Mouse (Mus musculus) adrenal gland, adult 18-20 months (tissue): ENCODE data around the gene Egfem1. TPM values are rescaled to one million over a fixed set of nuclear protein-coding genes. Genes with fewer than 3 reads are reported as not detected.

Experiments
- DNase-seq, 2 experiments: peaks; one replicate each; pipeline ENCODE4 v3.0.0; 2021 to 2022; ENCODE audit warnings: low spot score in 2 of 2
- total RNA-seq, 2 experiments: library from RNA; stranded (reverse); gene quantifications; 1 replicate in 1 of 2; 2 replicates in 1 of 2; pipeline ENCODE4 v1.2.3; 2021

Egfem1 gene
- total RNA-seq, 2 experiments from 2014 or later, result not detected

DNA sequence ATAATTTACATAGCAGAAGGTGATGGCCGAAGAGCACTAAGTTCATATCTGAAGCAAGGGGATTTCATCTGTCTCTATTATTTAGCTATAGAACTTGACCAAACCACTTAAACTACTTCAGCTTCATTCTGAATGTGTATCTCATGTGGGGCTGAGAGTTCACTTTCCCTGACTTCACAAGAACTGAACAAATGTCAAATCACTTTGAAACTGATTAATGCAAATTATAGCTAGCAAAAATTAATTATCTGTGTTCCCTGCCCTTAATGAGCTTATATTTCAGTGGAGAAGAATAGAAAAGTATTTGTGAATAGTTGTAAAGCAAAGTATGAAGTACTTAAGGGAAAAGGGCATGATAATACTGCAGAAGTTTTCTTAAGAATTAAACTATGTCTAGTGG, 481.3 kb downstream of the Egfem1 start:
- no peak for DNase-seq

DNA sequence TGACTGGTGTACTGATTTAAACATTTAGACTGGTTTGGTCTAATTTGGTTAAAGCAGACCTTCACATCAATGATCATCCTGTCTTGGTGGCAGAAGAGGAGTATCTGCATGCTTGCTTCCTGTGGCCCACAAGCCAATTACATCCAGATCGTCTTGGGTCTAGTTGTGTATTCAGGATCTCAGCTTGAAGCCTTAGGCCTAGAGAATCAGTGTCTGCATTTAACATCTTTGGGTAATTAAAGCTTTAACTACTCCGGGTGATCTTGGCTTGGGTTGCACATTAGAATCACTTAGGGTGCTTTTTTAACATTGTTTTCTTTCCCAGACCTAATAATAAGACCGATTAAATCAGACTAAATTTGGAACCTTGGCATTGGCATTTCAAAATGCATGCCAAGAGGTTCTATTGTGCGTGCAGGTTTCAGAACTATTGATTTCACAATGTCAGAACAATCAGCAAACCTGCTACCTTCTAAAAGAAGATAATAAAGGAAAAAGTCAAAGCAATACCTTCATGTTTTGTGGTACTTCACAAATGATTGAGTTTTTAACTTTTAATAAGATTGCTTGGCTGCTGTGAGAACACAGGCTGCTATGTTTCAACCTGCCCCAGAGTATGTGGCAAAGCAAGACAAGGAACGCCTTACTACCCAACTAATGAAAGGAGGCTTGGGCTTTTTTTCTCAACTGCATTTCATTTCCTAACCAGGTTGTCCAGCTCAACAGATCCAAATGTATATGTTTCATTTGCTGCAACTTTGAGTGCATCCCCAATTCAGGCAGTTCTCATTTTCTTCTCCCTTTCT, 496.4 kb downstream of the Egfem1 start:
- no peak for DNase-seq

DNA sequence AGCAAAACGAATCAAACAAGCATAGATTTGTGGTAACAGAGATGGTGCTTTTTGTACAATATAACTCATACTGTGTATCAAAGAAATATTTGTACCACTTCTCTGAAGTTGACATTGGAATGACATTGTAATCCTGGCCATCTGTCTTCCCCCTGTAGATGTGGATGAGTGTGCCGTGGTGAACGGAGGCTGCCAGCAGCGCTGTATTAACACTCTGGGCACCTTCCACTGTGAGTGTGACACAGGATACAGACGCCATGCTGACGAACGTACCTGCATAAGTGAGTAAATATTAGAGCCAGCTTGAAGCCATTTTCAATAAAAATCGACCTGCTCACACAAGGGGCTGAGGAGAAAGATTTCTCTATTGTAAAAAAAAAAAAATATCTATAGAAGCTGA, 500.9 kb downstream of the Egfem1 start:
- DNase-seq, result no peak

DNA sequence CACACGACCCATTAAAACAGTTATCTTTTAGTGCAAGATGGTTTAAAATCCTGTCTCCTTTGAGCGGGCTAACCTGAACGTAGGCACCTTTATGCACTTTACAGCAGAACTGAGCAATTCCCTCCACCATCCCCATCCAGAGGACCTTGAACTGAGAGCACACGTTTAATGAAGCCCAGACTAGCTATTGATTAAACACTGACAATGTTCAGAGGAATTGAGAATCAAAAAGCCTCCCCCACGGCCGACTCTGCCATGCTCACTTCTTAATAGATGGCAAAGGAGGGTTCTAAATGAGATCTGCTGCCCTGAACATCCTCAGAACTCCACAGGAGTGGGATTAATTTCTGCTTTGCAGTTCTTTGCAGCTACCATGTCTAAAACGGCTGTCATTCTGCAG, 520.3 kb downstream of the Egfem1 start:
- no peak for DNase-seq

DNA sequence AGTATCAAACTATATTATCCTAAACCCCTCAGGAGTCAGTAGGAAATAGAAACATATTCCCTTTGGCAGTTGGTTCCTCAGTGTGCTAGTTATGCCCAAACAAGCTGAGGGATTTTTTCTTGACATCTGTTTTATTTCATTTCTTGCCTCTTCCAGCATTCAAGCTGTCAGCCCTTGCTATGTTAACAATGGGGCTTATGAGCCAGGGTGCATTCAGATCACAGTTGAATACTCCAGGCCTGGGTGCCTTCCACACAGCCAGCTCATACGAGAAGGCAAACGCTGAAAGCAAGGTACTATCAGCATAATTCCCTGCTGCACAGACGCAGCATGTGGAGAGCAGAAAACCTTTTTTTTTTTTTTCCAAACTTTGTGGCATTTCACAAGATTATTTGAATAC, 526.9 kb downstream of the Egfem1 start:
- no peak for DNase-seq

DNA sequence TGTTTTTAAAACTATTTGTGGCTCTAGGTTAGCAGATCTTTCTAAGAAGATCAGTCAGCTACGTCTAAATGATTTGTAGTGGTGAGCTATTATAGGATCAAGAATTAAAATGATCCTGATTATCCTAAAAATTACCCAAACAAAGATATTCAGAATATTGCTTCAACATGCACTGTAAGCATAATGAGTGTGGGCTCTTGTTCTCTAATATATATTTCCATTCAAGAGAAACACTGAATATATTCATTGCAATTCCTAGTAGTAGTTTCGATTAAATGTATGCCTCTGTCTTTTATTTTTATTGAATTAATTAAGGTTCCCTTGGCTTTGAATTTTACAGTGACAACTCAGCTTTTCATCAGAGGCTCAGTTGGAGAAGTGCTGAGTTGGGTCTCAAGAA, 527.4 kb downstream of the Egfem1 start:
- DNase-seq, result no peak

DNA sequence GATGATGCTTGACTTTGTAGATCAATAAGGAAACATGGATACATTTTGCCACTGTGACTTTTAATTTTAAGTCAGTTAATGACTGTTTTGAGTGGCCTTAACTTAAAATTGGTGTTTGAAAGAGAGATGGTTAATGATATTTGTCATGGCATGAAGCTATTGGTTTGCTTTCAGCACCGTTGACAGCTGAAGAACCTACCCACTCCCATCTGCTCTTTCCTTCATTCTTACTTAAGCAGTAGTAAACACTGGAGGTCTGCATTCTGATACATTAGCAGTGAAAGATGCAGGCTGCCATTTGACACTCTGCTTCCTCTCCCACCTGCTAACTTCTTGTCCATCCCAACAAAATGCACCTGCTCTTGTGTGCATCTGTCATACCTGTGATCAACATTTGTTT, 537.8 kb downstream of the Egfem1 start:
- DNase-seq, result no peak

DNA sequence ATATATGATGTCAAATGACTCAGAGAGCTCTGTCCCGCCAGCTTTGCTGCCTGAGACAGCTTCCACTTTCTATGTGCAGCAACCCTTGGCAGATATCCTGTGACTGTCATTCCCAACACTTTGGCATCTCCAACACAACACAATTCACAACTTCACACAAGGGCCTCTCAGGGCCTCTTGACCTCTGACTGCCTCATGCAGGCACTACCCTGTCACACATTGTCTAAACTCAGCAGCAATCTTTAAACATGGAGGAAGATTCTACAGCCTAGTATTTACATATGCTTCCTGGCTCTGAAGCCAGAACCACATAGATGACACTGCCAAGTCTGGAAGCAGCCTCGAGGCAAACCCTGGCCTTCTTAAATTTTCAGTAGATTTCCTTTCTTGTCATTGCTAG, 558.0 kb downstream of the Egfem1 start:
- no peak for DNase-seq

DNA sequence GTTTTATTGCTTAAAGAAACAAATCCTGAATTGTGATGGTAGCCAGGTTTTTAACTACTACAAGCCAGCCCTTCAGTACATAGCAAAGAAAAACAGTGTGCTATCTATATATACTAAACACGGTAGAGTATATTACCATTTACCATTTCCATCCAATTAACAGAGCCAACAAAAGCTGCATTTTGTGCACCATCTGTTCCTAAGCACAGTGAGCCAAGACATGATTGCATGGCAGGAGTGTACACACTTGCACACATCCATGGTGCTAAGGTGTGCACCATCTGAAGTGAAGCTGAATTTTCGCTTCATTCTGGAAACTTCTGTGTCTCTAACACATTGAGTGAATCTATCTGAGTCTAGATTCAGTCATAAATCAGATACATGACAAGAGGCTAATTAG, 585.0 kb downstream of the Egfem1 start:
- no peak for DNase-seq

DNA sequence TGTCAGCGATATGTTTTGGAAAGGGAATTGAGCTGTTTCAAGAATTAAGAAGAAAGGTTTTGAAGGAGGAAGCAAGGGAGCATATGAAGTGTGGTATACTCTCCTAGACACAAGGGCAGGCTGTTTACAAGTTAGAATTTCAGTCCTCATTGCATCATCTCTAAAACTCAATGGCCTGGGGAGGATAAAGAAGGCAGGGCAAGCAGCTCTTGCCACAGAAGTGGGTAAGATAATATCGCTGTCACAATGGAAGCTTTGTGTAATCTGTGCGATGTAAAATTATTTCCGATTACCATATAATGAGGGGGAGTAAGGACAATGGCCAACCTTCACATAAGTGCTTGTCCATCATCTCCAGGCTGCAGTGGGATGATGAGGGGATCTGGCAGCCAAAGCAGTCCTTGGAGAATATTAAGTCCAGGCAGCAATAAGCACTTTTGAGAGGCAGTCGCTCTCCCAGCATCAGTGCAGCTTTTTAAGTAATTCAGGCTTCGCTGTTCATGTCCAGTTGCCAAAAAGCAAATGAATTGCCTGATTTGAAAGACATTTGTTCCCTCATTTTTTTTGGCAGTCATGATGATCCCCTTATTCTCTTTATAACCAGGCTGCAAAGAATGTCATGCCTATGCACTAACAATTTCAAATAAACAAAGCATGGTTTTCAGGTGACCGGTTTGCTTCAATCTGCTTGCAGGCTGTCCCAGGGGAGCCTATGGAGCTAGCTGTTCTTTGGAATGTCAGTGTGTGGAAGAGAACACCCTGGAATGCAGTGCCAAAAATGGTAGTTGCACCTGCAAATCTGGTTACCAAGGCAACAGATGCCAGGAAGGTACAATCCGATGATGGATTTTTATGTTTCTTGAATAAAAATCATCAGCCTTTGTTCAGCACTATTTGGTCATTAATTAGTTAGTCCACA, 607.8 kb downstream of the Egfem1 start:
- no peak for DNase-seq

DNA sequence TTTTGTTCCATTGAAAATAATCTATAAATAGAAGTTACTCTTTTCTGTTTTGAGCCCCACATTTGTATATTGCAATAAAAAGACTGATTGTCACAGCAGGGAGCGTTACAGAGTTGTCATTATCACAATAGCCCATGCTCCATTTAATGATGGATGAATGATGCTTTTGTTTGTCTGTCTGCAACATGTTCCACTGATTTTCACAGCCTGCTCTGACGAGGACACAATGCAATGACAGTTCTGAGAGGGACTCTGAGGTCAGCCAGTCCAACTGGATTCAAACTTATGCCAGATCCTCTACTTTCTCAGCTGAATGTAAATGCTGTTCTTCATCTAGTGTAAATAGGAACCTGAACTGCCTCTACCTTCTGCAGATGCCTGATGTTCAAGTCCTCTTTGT, 619.3 kb downstream of the Egfem1 start:
- no peak for DNase-seq

DNA sequence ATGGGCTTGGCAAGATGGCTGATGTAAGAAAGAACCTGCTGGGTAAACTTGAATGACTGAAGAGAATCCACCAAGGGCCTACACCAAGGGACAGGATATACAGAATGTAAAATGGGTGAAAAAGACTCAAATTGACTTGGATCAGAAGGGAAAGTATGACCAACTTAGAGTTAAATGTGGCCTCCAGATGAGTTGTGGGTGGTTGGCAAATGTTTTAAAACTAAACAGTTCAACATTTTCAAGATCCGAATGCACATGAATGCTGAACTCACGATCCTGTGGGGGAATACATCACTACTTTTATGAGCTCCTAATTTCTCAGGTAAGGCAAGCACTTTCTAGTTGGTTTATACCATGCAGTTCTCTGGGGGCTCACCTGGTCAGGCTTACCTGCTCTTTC, 625.0 kb downstream of the Egfem1 start:
- DNase-seq, result no peak

DNA sequence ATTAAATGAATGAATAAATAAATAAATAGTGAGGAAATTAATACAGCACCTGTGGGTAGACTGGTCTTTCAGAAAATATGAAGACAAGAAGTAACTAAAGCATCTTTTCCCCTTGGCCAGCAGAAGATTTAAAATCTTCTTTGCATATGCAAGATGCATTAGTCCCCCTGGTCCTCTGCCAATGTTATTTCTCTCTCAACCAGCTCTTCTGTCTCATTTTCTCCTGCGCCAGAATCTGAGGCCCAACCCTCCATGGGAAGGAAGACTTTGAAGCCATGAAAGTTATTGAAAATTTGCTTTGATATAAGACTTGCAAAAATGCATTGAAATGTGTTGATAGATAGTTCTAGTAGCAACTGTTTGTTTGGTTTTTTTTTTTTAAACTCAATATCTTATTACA, 625.6 kb downstream of the Egfem1 start:
- no peak for DNase-seq

DNA sequence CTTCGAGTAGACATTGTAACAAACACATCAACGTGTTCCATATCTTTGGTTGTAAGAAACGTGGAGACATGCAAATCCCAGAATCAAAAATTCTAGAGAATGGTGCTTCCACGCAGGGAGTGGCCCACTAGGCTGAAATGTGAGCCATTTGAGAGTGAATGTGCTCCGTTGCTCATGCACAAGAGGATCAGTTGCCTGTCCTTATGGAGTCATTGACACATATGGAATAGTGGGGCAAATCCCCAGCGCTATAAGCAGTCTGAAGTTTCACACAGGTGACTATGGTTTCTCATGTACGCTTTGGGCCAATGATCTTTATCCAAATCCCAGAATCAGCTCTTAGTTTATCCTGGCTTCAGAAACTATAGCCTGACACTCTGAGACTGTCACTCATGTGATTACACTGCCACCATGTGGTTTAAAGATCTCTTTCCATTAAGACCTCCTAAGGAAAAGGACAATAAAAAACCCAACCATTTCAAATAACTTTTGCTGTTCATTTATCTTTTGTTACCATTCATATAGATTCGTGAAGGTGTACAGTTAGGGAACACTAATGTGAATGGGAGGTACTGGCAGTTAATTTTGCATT, 644.6 kb downstream of the Egfem1 start:
- DNase-seq, result no peak

DNA sequence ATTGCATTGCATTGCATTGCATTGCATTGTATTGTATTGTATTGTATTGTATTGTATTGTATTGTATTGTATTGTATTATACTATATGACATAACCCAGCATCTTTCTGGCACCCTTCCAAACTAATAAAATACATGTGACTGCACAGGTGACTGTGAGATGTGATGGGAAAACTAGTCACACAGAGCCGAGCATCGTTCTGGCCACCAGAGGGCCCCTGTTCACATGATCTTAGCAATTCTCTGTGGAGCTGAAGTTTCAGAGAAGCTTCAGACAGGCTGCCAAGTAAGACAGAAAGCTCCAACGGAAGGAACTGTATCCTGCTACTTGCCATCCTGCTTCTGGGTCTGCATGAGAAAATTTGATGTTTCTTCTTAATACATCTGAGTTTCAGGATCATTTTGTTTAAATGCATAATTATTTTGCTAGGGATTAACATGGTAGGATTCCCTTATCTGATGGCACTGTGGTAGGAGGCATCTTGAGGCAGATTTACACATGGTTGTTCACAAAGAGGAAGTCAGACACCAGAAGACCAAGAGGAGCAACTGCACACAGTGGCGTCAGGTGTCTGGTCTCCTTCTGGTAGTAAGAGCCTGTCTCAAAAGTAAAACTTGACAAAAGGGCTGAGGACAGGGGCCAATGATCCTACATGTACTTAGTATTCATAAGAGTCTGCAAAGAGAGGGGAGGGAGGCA, 648.4 kb downstream of the Egfem1 start:
- peak in 1 of 2 experiments; percentile 17 for DNase-seq

DNA sequence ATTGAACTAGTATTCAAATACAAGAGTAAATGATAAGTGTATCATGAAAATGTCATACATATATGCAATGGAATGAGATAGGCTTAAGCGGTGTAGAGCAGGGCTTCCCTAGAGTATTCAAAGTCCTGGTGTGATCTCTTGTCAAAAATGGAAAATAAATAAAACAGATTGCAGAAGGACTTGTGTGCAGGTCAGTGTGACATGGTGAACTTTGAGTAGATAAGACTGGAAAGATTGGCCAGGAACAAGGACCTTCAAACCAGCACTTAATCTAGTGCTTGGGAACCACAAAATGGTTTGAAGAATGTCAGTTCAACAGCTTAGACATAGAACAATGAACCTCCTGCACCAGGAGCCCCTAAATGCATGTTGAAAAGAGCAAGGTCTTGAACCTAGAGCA, 649.7 kb downstream of the Egfem1 start:
- DNase-seq, result no peak

DNA sequence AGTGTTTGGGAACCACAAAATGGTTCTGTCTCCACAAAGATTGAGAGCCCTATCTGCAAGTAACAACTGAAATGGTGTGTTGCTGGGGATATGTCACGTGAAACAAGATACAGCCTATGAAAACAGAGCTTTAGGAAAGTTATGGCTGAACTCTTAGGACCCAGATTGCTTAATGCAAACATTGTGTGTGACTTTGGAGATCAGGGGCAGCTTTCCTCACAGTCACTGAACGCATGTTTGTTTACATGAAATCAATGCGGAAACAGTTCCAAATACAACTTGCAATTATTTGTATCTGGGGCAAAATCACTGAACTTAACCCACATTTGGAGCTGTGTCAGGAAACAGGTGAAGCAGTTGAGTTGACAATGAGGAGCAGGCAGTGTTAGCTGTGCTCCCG, 650.8 kb downstream of the Egfem1 start:
- no peak for DNase-seq

DNA sequence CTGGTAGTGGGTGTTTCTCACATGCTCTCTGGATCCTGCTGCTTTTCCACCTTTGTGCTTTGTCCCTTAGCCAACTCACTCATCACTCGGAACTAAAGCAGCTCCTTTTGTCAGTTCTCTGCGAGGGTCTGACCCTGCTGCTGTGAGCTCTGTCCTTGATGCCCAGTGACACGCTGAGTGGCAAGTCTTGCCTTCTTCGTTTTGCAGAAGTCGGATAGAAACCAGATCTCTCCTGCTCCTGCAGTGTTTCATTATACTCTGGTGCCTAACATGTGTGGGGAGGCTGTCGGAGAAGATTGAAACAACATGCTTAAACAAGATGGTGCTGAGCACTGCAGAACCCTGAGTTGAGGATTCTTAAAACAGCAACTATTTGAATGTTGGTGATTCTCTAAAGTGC, 652.4 kb downstream of the Egfem1 start:
- no peak for DNase-seq

DNA sequence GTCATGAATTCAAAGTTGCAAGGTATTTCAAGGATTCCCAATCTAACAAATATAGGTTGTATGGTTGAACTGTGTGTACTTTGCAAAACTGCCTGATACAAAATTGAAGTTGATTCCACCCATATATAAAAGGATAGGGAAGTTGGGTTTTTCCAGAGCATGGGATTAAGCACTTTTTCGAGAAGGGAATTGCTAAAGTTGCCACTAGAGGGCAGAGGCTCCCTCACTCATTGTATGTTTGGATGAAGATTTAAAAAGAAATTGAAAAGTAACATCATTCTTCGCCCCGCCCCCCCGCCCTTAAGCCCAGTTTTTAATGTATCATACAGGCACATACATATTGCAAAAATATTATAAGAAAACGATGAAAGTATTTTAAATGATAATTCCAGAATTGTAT, 657.5 kb downstream of the Egfem1 start:
- no peak for DNase-seq
